Mouse (Mus musculus) MEL (cell line): ENCODE data around the gene Smagp. TPM values are rescaled to one million over a fixed set of nuclear protein-coding genes. Genes with fewer than 3 reads are reported as not detected.

Experiments used
- DNase-seq: peaks from one replicate; pipeline ENCODE4 v3.0.0; 2011; ENCODE audit warnings: low read depth, low spot score
- H3K27ac ChIP-seq: 2 replicates; pipeline ENCODE4 v1.5.1; 2012; ENCODE audit warnings: low read depth, mild to moderate bottlenecking, control low read depth, low read length, moderate library complexity; ENCODE audit not compliant: control insufficient read depth
- H3K27me3 ChIP-seq, 2 experiments: fragments of 150-350 bp in 1 of 2; sonication (generic) in 1 of 2; 2 replicates each; pipeline ENCODE4 v1.6.1; 2012; ENCODE audit warnings: low read length in 2 of 2, mild to moderate bottlenecking in 2 of 2, improper control_type of control experiment in 1 of 2, moderate library complexity in 1 of 2; ENCODE audit not compliant: insufficient read depth in 2 of 2, control insufficient read depth in 1 of 2
- H3K36me3 ChIP-seq, 2 experiments: 2 replicates each; pipeline ENCODE4 v1.6.1; 2012 to 2014; ENCODE audit warnings: low read length in 2 of 2, improper control_type of control experiment in 1 of 2, inconsistent platforms in 1 of 2, mild to moderate bottlenecking in 1 of 2; ENCODE audit not compliant: insufficient read depth in 2 of 2, control insufficient read depth in 1 of 2
- H3K4me1 ChIP-seq, 2 experiments: fragments of 150-350 bp in 1 of 2; sonication (generic) in 1 of 2; 2 replicates each; pipeline ENCODE4 v1.6.1; 2012; ENCODE audit warnings: low read length in 2 of 2, improper control_type of control experiment in 1 of 2, mild to moderate bottlenecking in 1 of 2; ENCODE audit not compliant: insufficient read depth in 2 of 2, control insufficient read depth in 1 of 2
- H3K4me3 ChIP-seq, 2 experiments: fragments of 150-350 bp in 1 of 2; sonication (generic) in 1 of 2; 2 replicates each; pipeline ENCODE4 v1.5.1; 2012; ENCODE audit warnings: low read depth in 2 of 2, low read length in 2 of 2, mild to moderate bottlenecking in 2 of 2, moderate library complexity in 2 of 2, control low read depth in 1 of 2, improper control_type of control experiment in 1 of 2; ENCODE audit not compliant: control insufficient read depth in 1 of 2, insufficient read depth in 1 of 2
- H3K79me2 ChIP-seq: 2 replicates; pipeline ENCODE4 v1.6.1; 2012; ENCODE audit warnings: mild to moderate bottlenecking, low read length, moderate library complexity; ENCODE audit not compliant: control insufficient read depth, poor library complexity, insufficient read depth
- H3K9ac ChIP-seq: 2 replicates; pipeline ENCODE4 v1.6.1; 2012; ENCODE audit warnings: low read depth, mild to moderate bottlenecking, control low read depth, low read length, moderate library complexity; ENCODE audit not compliant: control insufficient read depth, poor library complexity, severe bottlenecking
- H3K9me3 ChIP-seq: fragments of 150-350 bp; sonication (generic); replicated peaks from 2 replicates; pipeline ENCODE4 v1.6.1; 2012; ENCODE audit warnings: mild to moderate bottlenecking, low read length, improper control_type of control experiment, moderate library complexity; ENCODE audit not compliant: insufficient read depth
- BHLHE40 ChIP-seq: IDR thresholded peaks from 2 replicates; pipeline ENCODE4 v1.6.1; 2012; ENCODE audit warnings: low read depth, mild to moderate bottlenecking, inconsistent platforms, low read length, improper control_type of control experiment, borderline replicate concordance
- CHD1 ChIP-seq: IDR thresholded peaks from 2 replicates; pipeline ENCODE4 v1.6.1; 2012; ENCODE audit warnings: low read depth, mild to moderate bottlenecking, inconsistent platforms, low read length, improper control_type of control experiment
- E2F4 ChIP-seq: IDR thresholded peaks from 2 replicates; pipeline ENCODE4 v1.6.1; 2011; ENCODE audit warnings: low read depth, low read length, improper control_type of control experiment, borderline replicate concordance
- ELF1 ChIP-seq: IDR thresholded peaks from 2 replicates; pipeline ENCODE4 v1.6.1; 2014; ENCODE audit warnings: low read depth, mild to moderate bottlenecking, inconsistent platforms, low read length, improper control_type of control experiment, moderate library complexity
- ETS1 ChIP-seq: IDR thresholded peaks from 2 replicates; pipeline ENCODE4 v1.6.1; 2012; ENCODE audit warnings: low read depth, mild to moderate bottlenecking, inconsistent platforms, low read length, improper control_type of control experiment, moderate library complexity
- GABPA ChIP-seq: IDR thresholded peaks from 2 replicates; pipeline ENCODE4 v1.6.1; 2012; ENCODE audit warnings: low read depth, mild to moderate bottlenecking, inconsistent platforms, low read length, improper control_type of control experiment, moderate library complexity
- GATA1 ChIP-seq: IDR thresholded peaks from 2 replicates; pipeline ENCODE4 v1.6.1; 2011; ENCODE audit warnings: low read depth, low read length, improper control_type of control experiment
- HCFC1 ChIP-seq: IDR thresholded peaks from 2 replicates; pipeline ENCODE4 v1.6.1; 2012; ENCODE audit warnings: low read depth, mild to moderate bottlenecking, inconsistent platforms, low read length, improper control_type of control experiment, moderate library complexity
- KAT2A ChIP-seq: conservative IDR thresholded peaks from 2 replicates; pipeline ENCODE4 v1.6.1; 2012; ENCODE audit warnings: low read depth, low read length, improper control_type of control experiment, inconsistent platforms
- MAFK ChIP-seq: IDR thresholded peaks from 2 replicates; pipeline ENCODE4 v1.6.1; 2011; ENCODE audit warnings: low read depth, mild to moderate bottlenecking, low read length, improper control_type of control experiment, borderline replicate concordance
- MAZ ChIP-seq: IDR thresholded peaks from 2 replicates; pipeline ENCODE4 v1.6.1; 2012; ENCODE audit warnings: low read depth, mild to moderate bottlenecking, inconsistent platforms, low read length, improper control_type of control experiment
- MEF2A ChIP-seq: IDR thresholded peaks from 2 replicates; pipeline ENCODE4 v1.6.1; 2014; ENCODE audit warnings: low read depth, mild to moderate bottlenecking, inconsistent platforms, low read length, improper control_type of control experiment; ENCODE audit not compliant: poor library complexity, insufficient replicate concordance, severe bottlenecking; ENCODE audit errors: extremely low read depth
- MXI1 ChIP-seq: IDR thresholded peaks from 2 replicates; pipeline ENCODE4 v1.6.1; 2011; ENCODE audit warnings: mild to moderate bottlenecking, low read depth, low read length, improper control_type of control experiment
- MYB ChIP-seq: IDR thresholded peaks from 2 replicates; pipeline ENCODE4 v1.6.1; 2011; ENCODE audit warnings: mild to moderate bottlenecking, low read depth, low read length, improper control_type of control experiment
- NELFE ChIP-seq: IDR thresholded peaks from 2 replicates; pipeline ENCODE4 v1.6.1; 2011; ENCODE audit warnings: low read depth, low read length, improper control_type of control experiment
- NRF1 ChIP-seq: IDR thresholded peaks from 2 replicates; pipeline ENCODE4 v1.6.1; 2014; ENCODE audit warnings: low read depth, mild to moderate bottlenecking, inconsistent platforms, low read length, improper control_type of control experiment, moderate library complexity; ENCODE audit not compliant: poor library complexity, insufficient read depth, severe bottlenecking
- POLR2A ChIP-seq, 2 experiments: IDR thresholded peaks; 2 replicates each; pipeline ENCODE4 v1.6.1; 2011 to 2012; ENCODE audit warnings: low read length in 2 of 2, mild to moderate bottlenecking in 2 of 2, control low read depth in 1 of 2, improper control_type of control experiment in 1 of 2, low read depth in 1 of 2, moderate library complexity in 1 of 2; ENCODE audit not compliant: control insufficient read depth in 1 of 2, insufficient read depth in 1 of 2, poor library complexity in 1 of 2
- POLR2AphosphoS2 ChIP-seq: IDR thresholded peaks from 2 replicates; pipeline ENCODE4 v1.6.1; 2011; ENCODE audit warnings: low read length, improper control_type of control experiment
- POLR2AphosphoS5 ChIP-seq: IDR thresholded peaks from 2 replicates; pipeline ENCODE4 v1.6.1; 2012; ENCODE audit warnings: low read depth, borderline replicate concordance, mild to moderate bottlenecking, inconsistent platforms, low read length, moderate library complexity, mixed read lengths
- RAD21 ChIP-seq: IDR thresholded peaks from 2 replicates; pipeline ENCODE4 v1.6.1; 2011; ENCODE audit warnings: mild to moderate bottlenecking, low read depth, low read length, improper control_type of control experiment
- RCOR1 ChIP-seq: IDR thresholded peaks from 2 replicates; pipeline ENCODE4 v1.6.1; 2012; ENCODE audit warnings: low read depth, mild to moderate bottlenecking, inconsistent platforms, low read length, improper control_type of control experiment
- SIN3A ChIP-seq: IDR thresholded peaks from 2 replicates; pipeline ENCODE4 v1.6.1; 2012; ENCODE audit warnings: low read length, improper control_type of control experiment, inconsistent platforms
- SMC3 ChIP-seq: IDR thresholded peaks from 2 replicates; pipeline ENCODE4 v1.6.1; 2011; ENCODE audit warnings: low read depth, low read length, improper control_type of control experiment
- TAL1 ChIP-seq: IDR thresholded peaks from 2 replicates; pipeline ENCODE4 v1.6.1; 2012; ENCODE audit warnings: mild to moderate bottlenecking, inconsistent platforms, low read length, moderate library complexity, mixed read lengths
- USF1 ChIP-seq: IDR thresholded peaks from 2 replicates; pipeline ENCODE4 v1.6.1; 2014; ENCODE audit warnings: low read depth, mild to moderate bottlenecking, inconsistent platforms, low read length, improper control_type of control experiment, moderate library complexity
- USF2 ChIP-seq, 2 experiments: IDR thresholded peaks; 2 replicates each; pipeline ENCODE4 v1.6.1; 2011 to 2012; ENCODE audit warnings: improper control_type of control experiment in 2 of 2, low read length in 2 of 2, borderline replicate concordance in 1 of 2, inconsistent platforms in 1 of 2, low read depth in 1 of 2, mild to moderate bottlenecking in 1 of 2; ENCODE audit not compliant: insufficient read depth in 1 of 2
- ZC3H11A ChIP-seq: IDR thresholded peaks from 2 replicates; pipeline ENCODE4 v1.6.1; 2012; ENCODE audit warnings: low read depth, mild to moderate bottlenecking, inconsistent platforms, low read length, improper control_type of control experiment
- ZKSCAN1 ChIP-seq: IDR thresholded peaks from 2 replicates; pipeline ENCODE4 v1.6.1; 2012; ENCODE audit warnings: low read depth, mild to moderate bottlenecking, inconsistent platforms, low read length, improper control_type of control experiment, moderate library complexity
- ZMIZ1 ChIP-seq: IDR thresholded peaks from 2 replicates; pipeline ENCODE4 v1.6.1; 2012; ENCODE audit warnings: low read depth, mild to moderate bottlenecking, inconsistent platforms, low read length, improper control_type of control experiment, moderate library complexity
- polyA plus RNA-seq, 2 experiments: library from polyadenylated mRNA; stranded (reverse) in 1 of 2; unstranded in 1 of 2; fragments of >175 nt in 1 of 2; fragments of >200 nt in 1 of 2; gene quantifications; 2 replicates each; pipeline versions ENCODE4 v1.2.1 to v1.2.4; 2012; ENCODE audit warnings: low replicate concordance in 2 of 2, low read depth in 1 of 2; ENCODE audit not compliant: insufficient read length in 2 of 2, insufficient read depth in 1 of 2, missing spikeins in 1 of 2
- total RNA-seq: library from RNA; depleted of rRNA; stranded (reverse); fragments of 300-350 nt; gene quantifications from 2 replicates; pipeline ENCODE4 v1.2.3, GENCODE M21; 2012

Smagp gene
- total and polyA plus RNA-seq, 3 experiments, result 2.6 to 22.6 TPM; not detected in 1

DNA sequence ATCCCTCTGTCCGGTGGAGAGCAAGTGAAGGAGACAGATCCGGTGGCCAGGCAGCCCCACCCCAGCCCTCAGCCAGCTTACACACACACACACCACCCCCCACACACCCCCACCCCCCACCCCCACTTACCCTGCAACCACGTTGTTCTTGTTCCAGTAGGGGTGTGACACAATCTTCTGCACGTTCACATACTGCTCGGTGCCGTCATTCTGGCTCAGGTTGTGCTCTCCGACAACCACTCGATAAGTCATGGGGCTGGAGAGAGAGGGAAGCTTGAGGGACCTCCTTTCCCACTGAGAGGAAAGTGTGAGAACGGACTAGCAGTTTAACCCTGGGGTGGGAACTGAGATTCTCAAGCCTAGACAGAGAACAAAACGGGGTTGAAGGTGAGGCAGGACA, 47.7 kb upstream of the Smagp start:
- H3K4me1 ChIP-seq, result peaks cover 23 to 35% of the 10 kb centered on the region in 2 experiments
- H3K36me3 ChIP-seq, result peaks cover 0 to 26% of the 10 kb centered on the region in 2 experiments; a peak in 2 of 4 replicates
- DNase-seq, result peak; percentile 41
- peak overlapping the region; percentile 49 for H3K27ac ChIP-seq
- H3K79me2 ChIP-seq, result peaks cover 6% of the 10 kb centered on the region
- peak overlapping the region; percentile 77 for H3K9ac ChIP-seq
- H3K27me3 ChIP-seq, result no peaks in the 10 kb centered on the region
- peak overlapping the region; percentile 53 to 65 for H3K4me3 ChIP-seq
- TF ChIP-seq TAL1 (no peak), MAZ (no peak), RAD21 (no peak), E2F4 (no peak), BHLHE40 (no peak), POLR2A (IDR thresholded peaks at IDR 0.05; ENCODE audit: control insufficient read depth in 1 of 2, insufficient read depth in 1 of 2, low read depth in 1 of 2, low read length in 2 of 2, poor library complexity in 1 of 2) (no peak), ZMIZ1 (no peak), POLR2AphosphoS5 (no peak), KAT2A (no peak)
- no peaks in the 10 kb centered on the region for H3K9me3 ChIP-seq

DNA sequence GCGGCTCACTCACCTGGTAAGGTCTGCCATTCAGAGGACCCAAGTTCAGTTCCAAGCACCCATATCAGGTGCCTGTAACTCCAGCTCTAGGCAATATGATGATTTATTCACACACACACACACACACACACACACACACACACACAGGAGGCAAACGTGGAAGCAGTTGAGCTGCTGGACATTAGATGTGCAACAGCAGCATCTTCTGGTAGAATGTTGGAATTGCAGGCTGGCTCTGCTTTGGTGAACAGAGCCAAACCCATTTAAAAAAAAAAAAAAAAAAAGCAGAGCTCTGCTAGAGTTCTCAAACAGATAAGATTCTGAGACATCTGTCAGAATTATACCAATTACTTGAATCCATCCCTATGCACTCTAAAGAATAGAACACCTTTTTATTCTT, 46.3 kb upstream of the Smagp start:
- H3K27ac ChIP-seq, result no peak overlapping the region
- DNase-seq, result peak; percentile 96
- H3K27me3 ChIP-seq, result no peaks in the 10 kb centered on the region
- H3K79me2 ChIP-seq, result peaks cover 6% of the 10 kb centered on the region
- H3K4me1 ChIP-seq, result peaks cover 23 to 34% of the 10 kb centered on the region in 2 experiments
- H3K9ac ChIP-seq, result no peak overlapping the region
- H3K4me3 ChIP-seq, result no peak overlapping the region
- H3K9me3 ChIP-seq, result no peaks in the 10 kb centered on the region
- H3K36me3 ChIP-seq, result peaks cover 0 to 26% of the 10 kb centered on the region in 2 experiments; a peak in 2 of 4 replicates
- TF ChIP-seq KAT2A (0 out of 2 replicates have a peak, but pooled peaks have one; percentile 21), HCFC1 (peak; percentile 63; the same call in 1 of the 2 replicates), ZKSCAN1 (peak; percentile 86; the same call in 1 of the 2 replicates), MXI1 (peak; percentile 81), GATA1 (peak; percentile 85), NRF1 (0 out of 2 replicates have a peak, but pooled peaks have one; percentile 20), POLR2A (IDR thresholded peaks at IDR 0.05; ENCODE audit: control insufficient read depth in 1 of 2, insufficient read depth in 1 of 2, low read depth in 1 of 2, low read length in 2 of 2, poor library complexity in 1 of 2) (peak in 1 of 2 experiments; percentile 27; a peak in 1 of 4 replicates), USF1 (no peak), CHD1 (peak; percentile 75; the same call in 1 of the 2 replicates), SIN3A (peak; percentile 96), MYB (peak; percentile 40; the same call in 1 of the 2 replicates), GABPA (0 out of 2 replicates have a peak, but pooled peaks have one; percentile 12), USF2 (IDR thresholded peaks at IDR 0.05; ENCODE audit: borderline replicate concordance in 1 of 2, insufficient read depth in 1 of 2, low read depth in 1 of 2, low read length in 2 of 2) (no peak), ETS1 (peak; percentile 81), SMC3 (peak; percentile 91), RCOR1 (peak; percentile 82; the same call in 1 of the 2 replicates), MAZ (0 out of 2 replicates have a peak, but pooled peaks have one; percentile 52), MAFK (0 out of 2 replicates have a peak, but pooled peaks have one; percentile 53), E2F4 (no peak), ZC3H11A (peak; percentile 97), ZMIZ1 (no peak), NELFE (peak; percentile 23; the same call in 1 of the 2 replicates), POLR2AphosphoS2 (no peak), MEF2A (no peak), ELF1 (0 out of 2 replicates have a peak, but pooled peaks have one; percentile 38)
